Mouse (Mus musculus) urinary bladder, postnatal 10 days (tissue): ENCODE data around the gene Prkch.

Experiments used
- DNase-seq: peaks from one replicate; pipeline ENCODE4 v3.0.0; 2022; ENCODE audit warnings: low spot score

The Prkch gene

GRCm38 (mm10) chr12:73583318-73583717 lies 1.3 kb upstream of the Prkch start:
- DNase-seq: no peak

DNA sequence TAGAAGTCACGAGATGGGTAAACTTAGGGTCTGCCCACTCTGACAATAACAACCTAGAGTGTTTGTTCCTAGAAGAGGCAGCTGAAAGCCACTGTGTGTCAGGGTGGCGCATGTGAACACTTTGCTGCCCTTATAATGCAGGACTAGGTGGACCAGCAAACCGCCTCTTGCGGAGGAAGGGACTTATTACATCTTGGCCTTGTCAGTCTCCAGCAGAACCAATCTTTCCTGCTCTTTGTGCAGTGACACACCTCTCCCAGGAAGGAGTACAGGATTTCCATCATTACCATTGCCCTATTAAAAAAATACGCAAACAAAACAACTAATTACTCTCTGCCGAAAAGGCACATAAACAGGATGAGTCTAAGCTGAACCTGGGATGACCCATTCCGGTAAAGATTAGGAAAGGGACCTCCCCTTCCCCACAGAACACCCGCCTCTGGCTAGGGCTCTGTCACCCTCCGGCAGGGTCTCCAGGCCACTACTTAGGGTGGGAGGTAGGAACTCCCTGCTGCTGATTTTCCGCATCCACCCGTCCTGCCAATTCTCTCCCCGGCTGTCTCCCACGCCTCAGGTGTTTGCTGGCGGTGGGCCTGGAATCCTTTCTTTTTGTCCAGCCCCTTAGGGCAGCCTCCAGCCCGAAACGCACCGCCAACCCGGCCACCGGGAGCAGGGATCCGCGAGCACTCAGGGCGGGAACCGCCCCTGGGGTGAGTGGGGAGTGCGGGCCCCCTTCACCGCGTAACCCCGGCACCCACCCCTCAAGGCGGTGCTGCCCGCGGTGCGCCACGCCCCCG lies 585 bp upstream of the Prkch start:
- no peak for DNase-seq

DNA sequence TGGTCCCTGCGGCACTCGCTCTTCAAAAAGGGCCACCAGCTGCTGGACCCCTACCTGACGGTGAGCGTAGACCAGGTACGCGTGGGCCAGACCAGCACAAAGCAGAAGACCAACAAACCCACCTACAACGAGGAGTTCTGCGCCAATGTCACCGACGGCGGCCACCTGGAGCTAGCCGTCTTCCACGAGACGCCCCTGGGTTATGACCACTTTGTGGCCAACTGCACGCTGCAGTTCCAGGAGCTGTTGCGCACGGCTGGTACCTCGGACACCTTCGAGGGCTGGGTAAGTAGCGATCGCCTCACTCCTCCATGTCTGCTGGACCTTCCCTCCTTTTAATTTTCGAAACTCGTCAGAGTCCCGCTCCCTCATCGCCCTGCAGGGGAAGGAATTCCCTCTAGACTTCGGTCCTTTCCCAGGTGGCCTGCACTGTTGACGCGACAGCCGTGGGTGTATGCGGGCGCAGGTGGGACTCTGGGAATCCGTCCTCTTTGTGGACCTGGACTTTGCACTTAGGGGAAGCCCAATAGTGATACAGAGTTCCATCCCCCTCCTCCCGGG lies 725 bp downstream of the Prkch start:
- DNase-seq: no peak

GRCm38 (mm10) chr12:73585850-73586249 lies 1.3 kb downstream of the Prkch start:
- no peak for DNase-seq

GRCm38 (mm10) chr12:73587262-73587661 lies 2.7 kb downstream of the Prkch start:
- DNase-seq: no peak

- no peak for DNase-seq
Observed at GRCm38 (mm10) chr12:73590627-73591276, 6.2 kb downstream of the Prkch start.

DNA sequence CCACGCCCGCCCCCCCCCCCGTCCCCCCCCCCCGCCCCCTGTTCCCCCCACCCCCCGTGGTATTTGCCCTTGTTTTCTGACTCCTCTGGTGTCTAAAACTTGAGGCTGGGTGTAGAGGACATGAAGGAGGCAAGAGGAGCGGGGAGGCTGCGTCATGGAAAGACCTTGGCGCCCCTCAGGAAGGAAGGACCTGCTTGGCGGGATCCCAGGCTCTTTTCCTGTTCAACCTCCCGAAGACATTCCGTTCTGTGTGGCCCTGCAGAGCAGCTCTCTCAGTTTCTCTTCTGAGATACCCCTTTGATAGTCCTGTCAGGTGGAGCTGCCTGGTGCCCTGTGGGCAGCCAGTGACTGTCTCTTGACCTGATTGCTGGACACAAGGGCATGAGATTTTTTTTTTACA lies 7.0 kb downstream of the Prkch start:
- no peak for DNase-seq

- no peak for DNase-seq
Observed at GRCm38 (mm10) chr12:73593021-73593798, 8.6 kb downstream of the Prkch start.

DNA sequence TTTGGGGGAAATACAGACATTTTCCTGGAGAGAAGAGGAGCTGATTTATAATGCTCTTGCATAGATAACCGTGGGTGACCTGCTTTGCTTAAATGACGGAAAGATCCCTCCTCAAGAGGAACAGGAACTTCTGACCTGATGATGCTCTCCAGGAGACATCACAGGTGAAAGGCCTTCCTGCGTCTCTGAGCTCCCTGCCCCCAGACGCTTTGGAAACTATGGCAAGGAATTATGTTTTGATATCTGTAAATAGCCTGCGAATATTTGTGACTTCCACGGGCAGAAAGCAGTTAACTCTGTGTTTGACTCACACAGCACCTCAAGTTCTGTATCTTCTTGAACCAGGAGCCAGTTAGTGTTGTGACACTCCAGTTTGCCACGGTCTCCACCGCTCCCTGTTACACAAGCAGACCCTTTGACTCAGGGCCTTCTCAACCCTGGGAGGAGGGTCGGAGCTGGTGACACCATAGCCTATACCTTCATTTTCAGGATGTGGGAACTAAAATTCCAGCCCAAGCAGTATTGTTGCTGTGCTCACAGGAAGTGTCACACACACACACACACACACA lies 9.7 kb downstream of the Prkch start:
- DNase-seq: no peak

DNA sequence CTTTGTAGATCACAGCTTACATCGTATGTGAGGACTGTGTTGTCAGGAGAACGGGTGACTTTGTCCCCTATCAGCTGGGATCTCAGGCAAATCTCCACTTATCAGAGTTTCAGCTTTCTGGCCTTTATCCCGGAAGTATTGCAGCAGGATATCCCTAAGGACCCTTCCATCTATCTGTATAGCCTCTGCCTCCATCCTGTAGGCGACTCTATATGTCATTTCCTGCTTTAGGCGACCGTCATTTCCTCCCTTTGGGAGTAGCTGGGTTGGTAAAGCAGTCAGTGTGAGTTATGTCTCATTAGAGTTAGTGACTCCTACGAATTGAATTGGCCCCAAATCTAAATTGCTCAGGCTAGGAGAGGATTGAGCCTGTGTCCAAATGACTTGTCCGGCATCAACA lies 10.6 kb downstream of the Prkch start:
- no peak for DNase-seq

DNA sequence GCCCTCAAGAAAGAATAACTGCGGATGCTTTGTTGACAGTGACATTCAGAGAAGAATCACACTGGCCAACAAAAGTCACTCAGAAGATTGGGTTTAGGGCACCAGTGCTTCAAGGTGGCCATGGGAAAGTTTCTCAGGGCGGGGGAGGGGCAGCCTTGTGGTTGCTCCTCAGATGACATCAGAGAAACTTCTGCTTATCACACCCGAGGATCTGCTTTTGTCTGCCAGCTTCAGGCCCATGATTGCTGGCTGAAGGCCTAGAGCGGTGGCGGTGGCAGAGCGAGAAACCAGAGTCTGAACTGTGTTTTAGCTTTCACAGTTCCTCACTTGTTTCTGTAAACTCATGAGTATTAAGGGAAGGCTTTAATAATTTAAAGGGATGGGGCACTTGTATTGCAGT lies 13.6 kb downstream of the Prkch start:
- no peak for DNase-seq

DNA sequence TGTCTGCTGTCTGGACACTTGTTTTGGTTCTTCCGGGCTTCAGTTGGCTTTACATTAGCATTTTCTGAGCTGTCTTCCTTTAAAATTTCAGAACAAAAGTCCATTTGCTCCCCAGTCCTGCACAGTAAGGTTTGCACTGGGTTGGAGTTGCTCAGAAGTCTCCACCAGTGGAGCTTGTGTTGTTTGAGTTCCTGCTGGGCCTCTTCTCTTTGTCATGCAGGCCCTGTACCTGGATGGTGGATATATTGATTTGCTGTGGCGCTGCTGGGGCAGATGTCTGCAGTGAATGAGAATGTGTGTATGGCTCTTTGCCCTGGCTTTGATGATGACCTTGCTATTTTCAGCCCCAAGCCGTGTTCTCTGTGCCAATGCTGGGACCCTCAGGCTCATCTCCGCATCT lies 15.9 kb downstream of the Prkch start:
- no peak for DNase-seq

- no peak for DNase-seq
Observed at GRCm38 (mm10) chr12:73602974-73603373, 18.4 kb downstream of the Prkch start.

DNA sequence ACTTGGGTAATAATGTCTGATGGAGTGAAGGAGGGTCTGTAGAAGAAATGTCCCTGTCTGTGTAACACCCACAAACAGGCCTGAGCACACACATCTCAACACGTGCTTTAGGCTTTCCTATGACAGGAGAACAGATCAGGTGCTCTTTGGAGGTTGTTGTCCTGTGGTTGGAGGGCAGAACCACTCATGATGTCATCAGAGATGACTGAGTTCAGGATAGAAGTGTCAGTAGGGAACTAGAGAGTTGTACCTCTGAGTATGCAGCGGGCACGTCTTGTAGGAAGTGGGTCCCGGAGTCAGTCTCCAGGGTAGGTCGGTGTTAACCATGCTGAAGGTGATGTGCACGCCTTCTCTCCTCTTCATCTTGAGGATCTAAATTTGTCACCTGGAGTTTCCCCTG lies 19.1 kb downstream of the Prkch start:
- no peak for DNase-seq

DNA sequence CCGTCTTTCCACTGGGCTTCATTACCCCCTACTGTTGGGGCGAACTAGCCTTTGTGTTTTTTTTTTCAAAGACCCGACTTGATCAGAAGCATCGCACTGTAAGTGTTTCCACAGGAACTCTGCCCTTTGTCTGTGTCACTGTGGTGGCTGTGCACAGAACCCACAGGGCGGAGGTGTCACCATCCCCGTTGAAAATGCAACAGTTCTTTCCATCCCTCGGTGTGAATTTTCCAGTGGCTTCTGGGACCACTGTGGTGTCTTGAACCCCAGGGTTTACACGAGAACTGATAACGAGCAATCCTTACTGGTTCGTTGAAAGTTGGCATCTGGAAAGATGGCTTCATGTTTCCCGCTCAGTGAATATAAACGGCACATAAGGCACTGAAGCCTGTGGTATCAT lies 20.2 kb downstream of the Prkch start:
- no peak for DNase-seq

GRCm38 (mm10) chr12:73605174-73605573 lies 20.6 kb downstream of the Prkch start:
- DNase-seq: no peak

DNA sequence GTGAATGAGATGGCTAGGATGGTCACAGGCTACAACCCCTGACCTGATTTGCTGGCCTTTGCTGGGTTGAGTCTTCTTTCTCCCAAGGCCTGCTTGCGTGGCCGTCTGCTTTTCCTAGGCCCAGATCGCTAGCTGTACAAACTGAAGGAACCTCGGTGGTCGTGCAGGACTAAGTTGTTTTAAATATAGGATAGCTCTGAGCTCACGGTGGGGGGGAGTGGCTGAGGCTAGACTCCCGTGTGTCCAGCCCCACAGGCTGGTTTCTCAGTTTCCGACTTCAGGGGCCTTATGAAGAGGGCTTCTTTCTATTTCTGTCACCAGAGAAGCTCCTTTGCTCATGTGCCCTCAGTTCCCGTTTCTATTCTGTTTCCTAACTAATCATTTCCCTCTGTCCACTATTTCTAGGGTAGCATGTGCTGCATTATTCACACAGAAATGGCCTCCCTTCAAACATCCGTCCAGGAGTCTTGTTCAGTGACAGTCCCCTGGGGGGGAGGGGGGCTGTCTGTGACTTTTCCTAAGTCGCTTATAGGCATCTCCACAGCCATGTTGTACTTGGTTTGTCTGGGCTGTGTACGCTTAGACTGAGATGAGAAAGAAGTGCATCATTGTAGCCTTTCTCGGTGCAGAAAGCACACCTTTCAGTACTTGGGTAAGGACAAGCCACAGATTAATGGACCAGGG lies 22.9 kb downstream of the Prkch start:
- no peak for DNase-seq

GRCm38 (mm10) chr12:73608065-73608397 lies 23.4 kb downstream of the Prkch start:
- no peak for DNase-seq

DNA sequence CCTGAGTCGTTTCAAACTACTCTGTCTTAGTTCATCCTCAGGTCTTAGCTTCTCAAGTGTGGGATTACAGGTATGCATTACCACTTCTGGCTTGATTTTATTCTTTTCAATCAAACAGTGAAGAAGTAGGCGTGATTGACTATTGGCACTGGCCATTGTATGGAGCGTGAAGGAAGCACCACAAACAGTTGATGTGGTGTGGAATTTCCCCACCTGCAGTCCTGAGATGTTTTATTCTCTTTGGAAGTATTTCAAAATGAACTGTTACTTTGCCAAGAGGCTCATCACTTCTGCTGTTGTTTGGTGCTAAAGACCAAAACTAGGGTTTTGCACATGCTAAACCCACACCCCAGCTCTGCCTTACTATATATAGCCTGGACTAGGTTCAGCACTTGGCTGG lies 24.7 kb downstream of the Prkch start:
- DNase-seq: no peak

DNA sequence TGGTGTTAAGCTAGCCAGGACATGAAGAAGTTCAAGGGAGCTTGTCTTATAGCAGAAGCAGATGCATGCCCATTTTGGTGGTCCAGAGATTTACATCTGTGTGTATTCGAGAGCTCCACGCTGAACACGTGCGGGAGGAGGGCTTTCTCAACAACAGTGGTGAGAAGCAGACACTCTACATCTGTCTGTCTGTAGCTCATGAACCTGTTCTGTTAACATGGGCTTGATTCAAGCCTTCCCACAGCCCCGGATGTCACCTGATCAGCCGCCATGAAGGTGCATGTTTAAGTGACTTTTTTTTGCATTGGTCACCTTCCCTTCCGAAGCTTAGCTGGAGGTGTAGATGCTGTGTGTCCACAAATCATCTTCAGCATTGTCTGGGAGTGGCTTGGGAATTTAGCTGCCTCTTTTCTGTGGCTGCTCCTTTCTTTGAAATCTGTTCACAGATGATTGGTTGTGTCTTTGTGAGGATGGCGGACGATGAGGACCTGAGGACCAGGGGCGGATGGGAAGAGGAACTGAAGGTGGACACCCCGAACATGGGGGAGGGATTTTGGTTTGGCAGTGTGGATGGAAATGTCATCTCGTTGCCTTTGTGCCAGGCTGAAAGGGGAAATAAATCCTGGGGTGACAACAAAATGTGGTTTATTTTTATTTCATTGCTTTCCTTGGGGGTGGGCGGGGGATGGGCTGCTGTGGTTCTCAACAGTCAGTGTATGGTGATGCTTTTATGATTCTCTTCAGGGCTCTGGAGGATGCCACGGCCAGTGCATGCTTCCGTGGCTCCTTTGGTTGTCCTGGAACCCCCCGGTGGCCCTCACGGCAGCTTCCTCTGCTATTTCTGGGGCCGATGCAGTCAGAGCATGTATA lies 25.3 kb downstream of the Prkch start:
- DNase-seq: no peak

GRCm38 (mm10) chr12:73610831-73611370 lies 26.3 kb downstream of the Prkch start:
- DNase-seq: no peak
